In genomic region chr3:40847018-40847417, GRCm38 (mm10) we compare ENCODE assay signal across 8 mouse cellular contexts. TPM values are rescaled to one million over a fixed set of nuclear protein-coding genes. Genes with fewer than 3 reads are reported as not detected.
DNase-seq lines count a peak whose midpoint lies in the region; ATAC-seq and TF ChIP-seq lines count a peak whose summit lies in the region.
"Not testable (repeated sequence)": the region's sequence is repeated elsewhere in the genome, so short reads cannot be mapped to it uniquely, and the experiment has no call there.

No protein-coding gene starts in this region.

- H3K79me2 ChIP-seq in heart, adult 2 months (replicated peaks; ENCODE audit: control insufficient read depth, insufficient read depth, low read length); liver, adult 2 months (ENCODE audit: control insufficient read depth, insufficient read depth, low read length): not testable (repeated sequence)

- not testable (repeated sequence) for H3K4me1 ChIP-seq in embryonic facial prominence, embryonic 11.5 days (ENCODE audit: control insufficient read depth, insufficient read depth, low read length); heart, adult 2 months (ENCODE audit: control insufficient read depth, insufficient read depth, low read length); liver, adult 2 months (ENCODE audit: control insufficient read depth, insufficient read depth, low read length)

- WGBS in embryonic facial prominence, embryonic 11.5 days: 0% methylated on average over 17 of the region's 21 CpGs
- WGBS in heart, adult 2 months: under 1% methylated on average over 18 of the region's 21 CpGs
- 2% methylated on average over 19 of the region's 21 CpGs for WGBS in liver, adult 2 months

- TF ChIP-seq POLR2A in heart, adult 2 months (IDR thresholded peaks at IDR 0.05; ENCODE audit: insufficient read depth, low read depth, low read length); liver, adult 2 months (IDR thresholded peaks at IDR 0.05; ENCODE audit: extremely low read depth, insufficient read depth, low read length): not testable (repeated sequence)

- H3K9me3 ChIP-seq in embryonic facial prominence, embryonic 11.5 days (replicated peaks; ENCODE audit: control insufficient read depth, low read length): not testable (repeated sequence)

- not testable (repeated sequence) for H3K9ac ChIP-seq in embryonic facial prominence, embryonic 11.5 days (replicated peaks; ENCODE audit: low read length)
- peak overlapping the region; percentile 74 for H3K9ac ChIP-seq in heart, adult 2 months (ENCODE audit: low read depth, low read length)
- peak overlapping the region; percentile 84 for H3K9ac ChIP-seq in liver, adult 2 months (ENCODE audit: low read depth, low read length)

- H3K4me2 ChIP-seq in embryonic facial prominence, embryonic 11.5 days (ENCODE audit: low read depth, low read length): peak overlapping the region; percentile 63

- DNase-seq in 3134 (ENCODE audit: extremely low read depth, insufficient read length, low spot score): peak; percentile 73
- peak; percentile 38 for DNase-seq in adrenal gland, postnatal 25 days
- DNase-seq in embryonic facial prominence, embryonic 11.5 days (ENCODE audit: low spot score): peak; percentile 30
- DNase-seq in heart, adult 2 months: peak; percentile 65 to 67
- DNase-seq in kidney, adult 9 months: peak; percentile 70
- peak; percentile 45 for DNase-seq in liver, adult 2 months (ENCODE audit: extremely low read depth, low read depth, low spot score)
- peak; percentile 51 to 57 for DNase-seq in spleen, postnatal 36 days (ENCODE audit: low spot score in 2 of 2)

- TF ChIP-seq CTCF in heart, adult 2 months (IDR thresholded peaks at IDR 0.05): peak; percentile 31
- TF ChIP-seq CTCF in liver, adult 2 months (IDR thresholded peaks at IDR 0.05; ENCODE audit: low read depth, low read length): peak; percentile 49

- not testable (repeated sequence) for H3K27ac ChIP-seq in embryonic facial prominence, embryonic 11.5 days (replicated peaks; ENCODE audit: low read depth, low read length)
- H3K27ac ChIP-seq in heart, adult 2 months: peak overlapping the region; percentile 82
- H3K27ac ChIP-seq in liver, adult 2 months (replicated peaks; ENCODE audit: insufficient read depth, low read depth, low read length): peak overlapping the region; percentile 75

- not testable (repeated sequence) for H3K36me3 ChIP-seq in embryonic facial prominence, embryonic 11.5 days (replicated peaks; ENCODE audit: control insufficient read depth, insufficient read depth, low read depth, low read length); heart, adult 2 months (ENCODE audit: control insufficient read depth, insufficient read depth, low read length); liver, adult 2 months (ENCODE audit: control insufficient read depth, insufficient read depth, low read length)

- intact Hi-C loops in heart, adult 2 months (cut with DNase I): loop anchor here (2.0 to 5.0 kb wide), 2 partner anchors 45 to 102 kb away; partner anchors contain the start of gene Larp1b

- H3K27me3 ChIP-seq in embryonic facial prominence, embryonic 11.5 days (ENCODE audit: control insufficient read depth, insufficient read depth, low read length); heart, adult 2 months (ENCODE audit: control insufficient read depth, insufficient read depth, low read length); liver, adult 2 months (ENCODE audit: control insufficient read depth, insufficient read depth, low read length): not testable (repeated sequence)

- H3K4me3 ChIP-seq in embryonic facial prominence, embryonic 11.5 days (ENCODE audit: low read depth, low read length): peak overlapping the region; percentile 44
- H3K4me3 ChIP-seq in heart, adult 2 months: peak overlapping the region; percentile 55
- H3K4me3 ChIP-seq in liver, adult 2 months (ENCODE audit: insufficient read depth, low read depth, low read length): peak overlapping the region; percentile 80

- not testable (repeated sequence) for ATAC-seq in embryonic facial prominence, embryonic 11.5 days (replicated peaks; ENCODE audit: insufficient number of reproducible peaks, low FRiP score, low TSS enrichment, low read depth)
- peak; percentile 50 for ATAC-seq in monocyte, adult 5-6 weeks (replicated peaks; ENCODE audit: insufficient number of reproducible peaks, low FRiP score, low TSS enrichment, poor library complexity, severe bottlenecking)

- not testable (repeated sequence) for TF ChIP-seq EP300 in heart, adult 2 months (IDR thresholded peaks at IDR 0.05; ENCODE audit: insufficient read depth, low read depth, low read length)

RNA-seq across cellular contexts. Expression of gene Abhd18, which starts 0.2 kb away (rescaled TPM):
- total RNA-seq in adrenal gland, postnatal 25 days (2021): 6.7 and 9.2 TPM in 2 replicates
- 3.0 and 5.1 TPM in 2 replicates for polyA plus RNA-seq in embryonic facial prominence, embryonic 11.5 days (2014; fragmentation: Nextera tagmentation; extraction: Ambion mirVana)
- 10 to 100 TPM; 73.8 to 93.5 TPM for total RNA-seq in heart, adult 2 months (2021)
- 14.6 and 37.3 TPM in 2 replicates for polyA plus RNA-seq in heart, adult 2 months (2012; rRNA removed)
- total RNA-seq in liver, adult 2 months (2014; rRNA removed): 23.6 and 29.4 TPM in 2 replicates
- polyA plus RNA-seq in liver, adult 2 months (2012; rRNA removed): 4.8 and 6.8 TPM in 2 replicates
- 4.1 to 7.1 TPM (median 6.8 TPM) in 3 replicates for total RNA-seq in monocyte, adult 5-6 weeks (2017)

RNA-seq across cellular contexts. Expression of gene Mfsd8, which starts 0.3 kb away (rescaled TPM):
- total RNA-seq in adrenal gland, postnatal 25 days (2021): 20.4 and 24.2 TPM in 2 replicates
- polyA plus RNA-seq in embryonic facial prominence, embryonic 11.5 days (2014; fragmentation: Nextera tagmentation; extraction: Ambion mirVana): 6.3 and 7.3 TPM in 2 replicates
- total RNA-seq in heart, adult 2 months (2021): 10 to 100 TPM; 16.1 to 18.9 TPM
- 4.9 and 12.6 TPM in 2 replicates for polyA plus RNA-seq in heart, adult 2 months (2012; rRNA removed)
- total RNA-seq in liver, adult 2 months (2014; rRNA removed): 9.9 and 10.4 TPM in 2 replicates
- polyA plus RNA-seq in liver, adult 2 months (2012; rRNA removed): 2.8 and 3.5 TPM in 2 replicates
- 2.6 to 10.7 TPM (median 8.4 TPM) in 3 replicates for total RNA-seq in monocyte, adult 5-6 weeks (2017)

RNA-seq across cellular contexts. Expression of gene Plk4, which starts 47.2 kb away (rescaled TPM):
- total RNA-seq in adrenal gland, postnatal 25 days (2021): 5.5 and 6.1 TPM in 2 replicates
- 80.9 and 87.2 TPM in 2 replicates for polyA plus RNA-seq in embryonic facial prominence, embryonic 11.5 days (2014; fragmentation: Nextera tagmentation; extraction: Ambion mirVana)
- 1 to 10 TPM; 1.1 to 1.5 TPM for total RNA-seq in heart, adult 2 months (2021)
- 1.5 TPM in 2 replicates for polyA plus RNA-seq in heart, adult 2 months (2012; rRNA removed)
- total RNA-seq in liver, adult 2 months (2014; rRNA removed): 1.2 and 1.6 TPM in 2 replicates
- polyA plus RNA-seq in liver, adult 2 months (2012; rRNA removed): 0.17 and 0.57 TPM in 2 replicates
- total RNA-seq in monocyte, adult 5-6 weeks (2017): 17.6 to 34.8 TPM (median 18.3 TPM) in 3 replicates

RNA-seq across cellular contexts. Expression of gene 1700034I23Rik, which starts 55.3 kb away (rescaled TPM):
- total RNA-seq in adrenal gland, postnatal 25 days (2021): 0.18 TPM in 1 of 2 replicates, not detected in the other
- polyA plus RNA-seq in embryonic facial prominence, embryonic 11.5 days (2014; fragmentation: Nextera tagmentation; extraction: Ambion mirVana): 0.17 TPM in 1 of 2 replicates, not detected in the other
- total RNA-seq in heart, adult 2 months (2021): under 1 TPM in 1 of 2 experiments, not detected in 1; 0.23 TPM
- 0.06 TPM in 2 replicates for polyA plus RNA-seq in heart, adult 2 months (2012; rRNA removed)
- total RNA-seq in liver, adult 2 months (2014; rRNA removed): not detected in 2 replicates
- not detected in 2 replicates for polyA plus RNA-seq in liver, adult 2 months (2012; rRNA removed)
- total RNA-seq in monocyte, adult 5-6 weeks (2017): not detected in 3 replicates
